Mouse (Mus musculus) G1E (cell line): ENCODE measurements around the gene Slc9a9.

Source experiments
- CTCF ChIP-seq: IDR thresholded peaks from 2 replicates; pipeline ENCODE4 v1.5.1; 2012; ENCODE audit warnings: low read depth, low read length, inconsistent platforms, mixed read lengths
- GATA1 ChIP-seq: IDR thresholded peaks from 2 replicates; pipeline ENCODE4 v1.6.1; 2012; ENCODE audit warnings: borderline replicate concordance, low read length, inconsistent platforms, mixed read lengths
- POLR2AphosphoS5 ChIP-seq: IDR thresholded peaks from 2 replicates; pipeline ENCODE4 v1.6.1; 2012; ENCODE audit warnings: low read depth, low read length, inconsistent platforms; ENCODE audit not compliant: insufficient replicate concordance
- TAL1 ChIP-seq: conservative IDR thresholded peaks from 2 replicates; pipeline ENCODE4 v1.6.1; 2012; ENCODE audit warnings: low read depth, low read length, inconsistent platforms, mixed read lengths

- TF ChIP-seq CTCF (no peak), TAL1 (no peak), POLR2AphosphoS5 (no peak), GATA1 (no peak)
These were observed 81.4 kb downstream of the Slc9a9 start for GRCm38 (mm10) chr9:94750935-94751637.
